Mouse (Mus musculus) ES-E14 (cell line): ENCODE results near the gene Agap1.

Experiments used
- CHD2 ChIP-seq: IDR thresholded peaks from 2 replicates; pipeline ENCODE4 v1.6.1; 2014; ENCODE audit warnings: mild to moderate bottlenecking, low read depth, low read length, inconsistent platforms
- HCFC1 ChIP-seq: IDR thresholded peaks from 2 replicates; pipeline ENCODE4 v1.6.1; 2012; ENCODE audit warnings: low read length, inconsistent platforms, borderline replicate concordance; ENCODE audit not compliant: insufficient read depth
- MAFK ChIP-seq: IDR thresholded peaks from 2 replicates; pipeline ENCODE4 v1.6.1; 2014; ENCODE audit warnings: mild to moderate bottlenecking, low read depth, low read length, inconsistent platforms; ENCODE audit not compliant: insufficient read depth

GRCm38 (mm10) chr1:89468141-89468540 is 13.5 kb downstream of the Agap1 start:
- TF ChIP-seq HCFC1 = no peak
- no peak for TF ChIP-seq MAFK
- TF ChIP-seq CHD2 = no peak
